Mouse (Mus musculus): ENCODE measurements around the gene Ppp1r16b. TPM values are rescaled to one million over a fixed set of nuclear protein-coding genes. Genes with fewer than 3 reads are reported as not detected.

The Ppp1r16b gene
- polyA plus RNA-seq, 1 experiment, result 55.8 TPM

- under 1% methylated on average over 37 of the region's 37 CpGs for WGBS
- Histone ChIP-seq H3K27ac (ENCODE audit: control insufficient read depth, insufficient read depth, low read length) (no peak overlapping the region), H3K27me3 (ENCODE audit: control insufficient read depth, insufficient read depth, low read length) (no peaks in the 10 kb centered on the region; the same call in 1 of the 2 replicates), H3K4me1 (replicated peaks; ENCODE audit: control insufficient read depth, insufficient read depth, low read length) (peaks cover 25% of the 10 kb centered on the region), H3K4me3 (ENCODE audit: control insufficient read depth, insufficient read depth, low read length) (peak overlapping the region; percentile 65), H3K36me3 (ENCODE audit: control insufficient read depth, insufficient read depth, low read length) (0 out of 2 replicates have a peak, but pooled peaks cover 1% of the 10 kb centered on the region)
- DNase-seq, result peak; percentile 67
- TF ChIP-seq CTCF (IDR thresholded peaks at IDR 0.05; ENCODE audit: borderline replicate concordance, control insufficient read depth, extremely low read depth, insufficient read depth, low read length, poor library complexity) (0 out of 2 replicates have a peak, but pooled peaks have one; percentile 18), POLR2A (IDR thresholded peaks at IDR 0.05; ENCODE audit: control insufficient read depth, extremely low read depth, insufficient read depth, low read length, poor library complexity) (peak; percentile 28; the same call in 1 of the 2 replicates)
Observed at GRCm38 (mm10) chr2:158768350-158768749, 103.2 kb downstream of the Ppp1r16b start.

- TF ChIP-seq CTCF (IDR thresholded peaks at IDR 0.05; ENCODE audit: borderline replicate concordance, control insufficient read depth, extremely low read depth, insufficient read depth, low read length, poor library complexity) (no peak), POLR2A (IDR thresholded peaks at IDR 0.05; ENCODE audit: control insufficient read depth, extremely low read depth, insufficient read depth, low read length, poor library complexity) (no peak)
- H3K27me3 ChIP-seq (ENCODE audit: control insufficient read depth, insufficient read depth, low read length), result no peaks in the 10 kb centered on the region; the same call in 1 of the 2 replicates
- no peak for DNase-seq
- H3K4me3 ChIP-seq (ENCODE audit: control insufficient read depth, insufficient read depth, low read length), result peak overlapping the region; percentile 65
- WGBS, result 15% methylated on average over 5 of the region's 5 CpGs
- H3K27ac ChIP-seq (ENCODE audit: control insufficient read depth, insufficient read depth, low read length), result no peak overlapping the region
- H3K4me1 ChIP-seq (replicated peaks; ENCODE audit: control insufficient read depth, insufficient read depth, low read length), result peaks cover 25% of the 10 kb centered on the region
- H3K36me3 ChIP-seq (ENCODE audit: control insufficient read depth, insufficient read depth, low read length), result no peaks in the 10 kb centered on the region
Observed at GRCm38 (mm10) chr2:158768771-158769170, 103.6 kb downstream of the Ppp1r16b start.

- Histone ChIP-seq H3K4me1 (replicated peaks; ENCODE audit: control insufficient read depth, insufficient read depth, low read length) (peaks cover 25% of the 10 kb centered on the region), H3K36me3 (ENCODE audit: control insufficient read depth, insufficient read depth, low read length) (no peaks in the 10 kb centered on the region), H3K4me3 (ENCODE audit: control insufficient read depth, insufficient read depth, low read length) (no peak overlapping the region), H3K27me3 (ENCODE audit: control insufficient read depth, insufficient read depth, low read length) (no peaks in the 10 kb centered on the region; the same call in 1 of the 2 replicates), H3K27ac (ENCODE audit: control insufficient read depth, insufficient read depth, low read length) (no peak overlapping the region)
- DNase-seq, result no peak
- TF ChIP-seq CTCF (IDR thresholded peaks at IDR 0.05; ENCODE audit: borderline replicate concordance, control insufficient read depth, extremely low read depth, insufficient read depth, low read length, poor library complexity), result no peak
- TF ChIP-seq POLR2A (IDR thresholded peaks at IDR 0.05; ENCODE audit: control insufficient read depth, extremely low read depth, insufficient read depth, low read length, poor library complexity), result no peak
- WGBS, result 87% methylated on average over 13 of the region's 13 CpGs
Observed at GRCm38 (mm10) chr2:158770126-158770757, 105.0 kb downstream of the Ppp1r16b start.

GRCm38 (mm10) chr2:158771066-158771763, 106.0 kb downstream of the Ppp1r16b start:
- Histone ChIP-seq H3K27ac (ENCODE audit: control insufficient read depth, insufficient read depth, low read length) (no peak overlapping the region), H3K27me3 (ENCODE audit: control insufficient read depth, insufficient read depth, low read length) (no peaks in the 10 kb centered on the region; the same call in 1 of the 2 replicates), H3K36me3 (ENCODE audit: control insufficient read depth, insufficient read depth, low read length) (no peaks in the 10 kb centered on the region; the same call in 1 of the 2 replicates), H3K4me3 (ENCODE audit: control insufficient read depth, insufficient read depth, low read length) (no peak overlapping the region), H3K4me1 (replicated peaks; ENCODE audit: control insufficient read depth, insufficient read depth, low read length) (peaks cover 25% of the 10 kb centered on the region)
- 49% methylated on average over 11 of the region's 11 CpGs for WGBS
- TF ChIP-seq CTCF (IDR thresholded peaks at IDR 0.05; ENCODE audit: borderline replicate concordance, control insufficient read depth, extremely low read depth, insufficient read depth, low read length, poor library complexity) (no peak), POLR2A (IDR thresholded peaks at IDR 0.05; ENCODE audit: control insufficient read depth, extremely low read depth, insufficient read depth, low read length, poor library complexity) (no peak)
- peak; percentile 22 for DNase-seq

- Histone ChIP-seq H3K4me3 (ENCODE audit: control insufficient read depth, insufficient read depth, low read length) (no peak overlapping the region), H3K27me3 (ENCODE audit: control insufficient read depth, insufficient read depth, low read length) (no peaks in the 10 kb centered on the region; the same call in 1 of the 2 replicates), H3K36me3 (ENCODE audit: control insufficient read depth, insufficient read depth, low read length) (peaks cover under 1% of the 10 kb centered on the region; the same call in 1 of the 2 replicates), H3K4me1 (replicated peaks; ENCODE audit: control insufficient read depth, insufficient read depth, low read length) (peaks cover 27% of the 10 kb centered on the region), H3K27ac (ENCODE audit: control insufficient read depth, insufficient read depth, low read length) (no peak overlapping the region)
- no peak for TF ChIP-seq POLR2A (IDR thresholded peaks at IDR 0.05; ENCODE audit: control insufficient read depth, extremely low read depth, insufficient read depth, low read length, poor library complexity)
- no peak for TF ChIP-seq CTCF (IDR thresholded peaks at IDR 0.05; ENCODE audit: borderline replicate concordance, control insufficient read depth, extremely low read depth, insufficient read depth, low read length, poor library complexity)
- no peak for DNase-seq
- 97% methylated on average over 13 of the region's 13 CpGs for WGBS
Observed at GRCm38 (mm10) chr2:158772808-158773207, 107.6 kb downstream of the Ppp1r16b start.

GRCm38 (mm10) chr2:158774886-158775285, 109.7 kb downstream of the Ppp1r16b start:
- no peak for DNase-seq
- Histone ChIP-seq H3K36me3 (ENCODE audit: control insufficient read depth, insufficient read depth, low read length) (peaks cover 8% of the 10 kb centered on the region), H3K27me3 (ENCODE audit: control insufficient read depth, insufficient read depth, low read length) (no peaks in the 10 kb centered on the region), H3K4me3 (ENCODE audit: control insufficient read depth, insufficient read depth, low read length) (no peak overlapping the region), H3K27ac (ENCODE audit: control insufficient read depth, insufficient read depth, low read length) (no peak overlapping the region), H3K4me1 (replicated peaks; ENCODE audit: control insufficient read depth, insufficient read depth, low read length) (peaks cover 16% of the 10 kb centered on the region)
- no peak for TF ChIP-seq POLR2A (IDR thresholded peaks at IDR 0.05; ENCODE audit: control insufficient read depth, extremely low read depth, insufficient read depth, low read length, poor library complexity)
- TF ChIP-seq CTCF (IDR thresholded peaks at IDR 0.05; ENCODE audit: borderline replicate concordance, control insufficient read depth, extremely low read depth, insufficient read depth, low read length, poor library complexity), result no peak
- WGBS, result 84% methylated on average over 8 of the region's 8 CpGs
